Mouse (Mus musculus): ENCODE measurements around the gene Cacna1s. TPM values are rescaled to one million over a fixed set of nuclear protein-coding genes. Genes with fewer than 3 reads are reported as not detected.

Cacna1s gene
- total and polyA plus RNA-seq, 2 experiments from 2014 or later, result 0.49 TPM; not detected in 1

DNA sequence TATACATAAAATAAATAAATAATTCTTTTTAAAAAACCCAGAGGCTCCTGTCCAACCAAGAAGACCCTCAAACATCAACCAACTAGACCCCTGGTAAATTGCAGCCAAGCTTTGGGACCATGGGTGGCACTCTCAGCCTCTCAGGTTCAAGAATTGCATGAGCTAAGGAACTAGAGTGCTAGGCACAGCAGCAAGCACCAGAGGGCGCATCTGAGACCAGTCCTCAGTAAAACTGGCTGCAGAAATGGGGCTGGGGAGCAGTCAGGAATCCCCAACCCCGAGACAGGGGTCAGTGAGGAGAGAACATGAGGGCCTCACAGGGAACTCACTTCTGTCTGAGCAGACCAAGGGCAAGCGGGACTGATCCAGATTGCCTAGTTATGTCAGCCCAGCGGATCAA, 6.8 kb upstream of the Cacna1s start:
- H3K9me3 ChIP-seq (replicated peaks; ENCODE audit: control insufficient read depth, low read length), result no peaks in the 10 kb centered on the region
- DNase-seq (ENCODE audit: low spot score), result peak; percentile 32
- H3K27ac ChIP-seq (ENCODE audit: low read depth), result no peak overlapping the region
- no peak overlapping the region for H3K4me3 ChIP-seq (ENCODE audit: low read depth, low read length)
- no peaks in the 10 kb centered on the region for H3K4me1 ChIP-seq (ENCODE audit: control insufficient read depth, insufficient read depth)
- no peaks in the 10 kb centered on the region for H3K36me3 ChIP-seq (replicated peaks; ENCODE audit: control insufficient read depth, insufficient read depth, low read length)
- no peak overlapping the region for H3K4me2 ChIP-seq (ENCODE audit: low read depth, low read length)
- no peak for TF ChIP-seq EP300 (IDR thresholded peaks at IDR 0.05; ENCODE audit: low read depth)
- peak; percentile 64 for TF ChIP-seq CTCF (IDR thresholded peaks at IDR 0.05; ENCODE audit: low read depth)
- peaks cover 48% of the 10 kb centered on the region for H3K27me3 ChIP-seq (ENCODE audit: control insufficient read depth, insufficient read depth, low read length)
- no peak overlapping the region for H3K9ac ChIP-seq (replicated peaks; ENCODE audit: low read depth, low read length)
- no peak for ATAC-seq (ENCODE audit: insufficient read depth, low read depth)
- WGBS, result 16% methylated on average over 4 of the region's 4 CpGs

DNA sequence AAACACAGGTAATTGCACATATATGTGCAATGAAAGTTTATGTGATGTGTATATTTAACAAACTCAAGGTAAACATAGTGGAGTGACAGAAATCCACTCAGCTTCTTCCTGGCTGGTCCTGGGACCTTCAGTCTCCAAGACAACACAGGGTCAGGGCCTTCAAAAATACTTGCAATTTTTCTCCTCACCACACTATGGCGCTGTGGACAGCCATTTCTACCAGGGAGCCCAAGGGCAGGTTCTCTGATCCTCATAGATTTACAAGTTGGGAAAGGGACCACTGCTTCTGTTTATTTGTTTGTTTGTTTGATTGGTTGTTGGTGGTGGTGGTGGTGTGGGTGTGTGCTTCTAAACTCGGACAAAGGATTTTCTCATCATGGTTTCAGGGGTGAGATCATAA, 5.1 kb upstream of the Cacna1s start:
- no peaks in the 10 kb centered on the region for H3K4me1 ChIP-seq (ENCODE audit: control insufficient read depth, insufficient read depth)
- H3K9me3 ChIP-seq (replicated peaks; ENCODE audit: control insufficient read depth, low read length), result no peaks in the 10 kb centered on the region
- no peak overlapping the region for H3K4me3 ChIP-seq (ENCODE audit: low read depth, low read length)
- H3K9ac ChIP-seq (replicated peaks; ENCODE audit: low read depth, low read length), result no peak overlapping the region
- peaks cover 54% of the 10 kb centered on the region for H3K27me3 ChIP-seq (ENCODE audit: control insufficient read depth, insufficient read depth, low read length)
- H3K36me3 ChIP-seq (replicated peaks; ENCODE audit: control insufficient read depth, insufficient read depth, low read length), result no peaks in the 10 kb centered on the region
- TF ChIP-seq EP300 (IDR thresholded peaks at IDR 0.05; ENCODE audit: low read depth) (no peak), CTCF (IDR thresholded peaks at IDR 0.05; ENCODE audit: low read depth) (peak; percentile 54)
- no peak overlapping the region for H3K4me2 ChIP-seq (ENCODE audit: low read depth, low read length)
- ATAC-seq (ENCODE audit: insufficient read depth, low read depth) (no peak), DNase-seq (ENCODE audit: low spot score) (no peak)
- H3K27ac ChIP-seq (ENCODE audit: low read depth), result no peak overlapping the region
- 14% methylated on average over 2 of the region's 2 CpGs for WGBS

DNA sequence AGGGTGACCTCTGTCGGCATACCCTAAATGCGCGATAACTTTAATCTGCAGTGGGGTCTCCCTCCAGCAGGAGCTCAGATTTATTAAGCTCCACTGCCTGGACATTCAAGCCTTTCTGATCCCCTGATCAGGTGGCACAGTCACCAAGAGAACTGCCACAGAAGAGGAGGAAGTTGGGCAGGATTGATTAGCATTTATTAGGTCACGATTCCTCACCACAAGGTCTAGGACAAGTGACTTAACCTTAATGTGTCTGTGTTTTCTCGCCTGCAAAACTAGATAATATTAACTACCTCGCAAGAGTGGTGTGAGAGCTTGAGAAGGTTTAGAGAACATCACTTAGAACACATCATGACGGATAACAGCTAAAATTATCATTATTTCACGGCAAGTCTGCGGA, 4.7 kb upstream of the Cacna1s start:
- peaks cover 56% of the 10 kb centered on the region for H3K27me3 ChIP-seq (ENCODE audit: control insufficient read depth, insufficient read depth, low read length)
- TF ChIP-seq EP300 (IDR thresholded peaks at IDR 0.05; ENCODE audit: low read depth) (no peak), CTCF (IDR thresholded peaks at IDR 0.05; ENCODE audit: low read depth) (no peak)
- WGBS, result 69% methylated on average over 9 of the region's 9 CpGs

DNA sequence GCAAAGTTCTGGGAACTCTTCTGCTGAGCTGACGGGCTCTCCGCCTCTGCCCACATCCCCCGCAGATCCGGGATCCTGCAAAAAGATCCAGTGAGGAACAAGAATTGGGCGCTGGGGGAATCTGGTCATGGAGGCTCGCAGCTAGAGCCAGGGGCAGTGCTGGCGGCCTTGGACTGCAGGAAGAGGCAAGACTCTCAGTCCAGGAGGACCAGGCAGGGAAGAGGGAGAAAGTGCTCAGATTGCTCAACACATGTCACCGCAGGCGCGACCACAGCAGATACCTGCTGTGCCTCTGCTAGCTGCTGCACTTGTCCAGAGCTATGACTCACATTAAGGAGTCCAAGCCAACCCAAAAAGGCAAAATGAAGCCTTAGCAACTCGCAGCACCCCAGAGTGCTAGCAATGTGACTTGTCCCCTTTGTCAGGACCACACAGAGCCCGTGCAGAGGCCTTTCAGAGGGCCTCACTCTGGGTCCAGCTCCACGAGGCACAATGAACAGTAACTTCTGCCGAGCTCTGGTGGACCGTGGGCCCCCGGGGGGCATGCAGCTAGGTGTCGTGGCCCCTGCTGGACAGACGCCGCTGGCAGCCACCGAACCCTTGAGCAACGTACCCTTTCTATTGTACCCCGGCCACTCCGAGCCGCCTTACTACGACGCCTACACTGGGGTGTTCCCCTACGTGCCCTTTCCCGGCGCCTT, 2.1 kb upstream of the Cacna1s start, which contains the start of gene Ascl5:
Gene Ascl5, plus strand, starts transcription at position 493 of the 701 bp plus-strand sequence.
- Histone ChIP-seq H3K4me2 (ENCODE audit: low read depth, low read length) (peak within 1 kb of the TSS; percentile 29), H3K4me3 (ENCODE audit: low read depth, low read length) (peak within 1 kb of the TSS; percentile 25)
- TF ChIP-seq CTCF (IDR thresholded peaks at IDR 0.05; ENCODE audit: low read depth), result no peak
- TF ChIP-seq EP300 (IDR thresholded peaks at IDR 0.05; ENCODE audit: low read depth), result no peak

More for the DNA sequence above, 4.7 kb upstream of the Cacna1s start:
- no peak overlapping the region for H3K4me2 ChIP-seq (ENCODE audit: low read depth, low read length)
- no peaks in the 10 kb centered on the region for H3K36me3 ChIP-seq (replicated peaks; ENCODE audit: control insufficient read depth, insufficient read depth, low read length)
- H3K4me1 ChIP-seq (ENCODE audit: control insufficient read depth, insufficient read depth), result no peaks in the 10 kb centered on the region
- DNase-seq (ENCODE audit: low spot score) (no peak), ATAC-seq (ENCODE audit: insufficient read depth, low read depth) (no peak)
- no peak overlapping the region for H3K27ac ChIP-seq (ENCODE audit: low read depth)
- H3K9me3 ChIP-seq (replicated peaks; ENCODE audit: control insufficient read depth, low read length), result no peaks in the 10 kb centered on the region
- H3K9ac ChIP-seq (replicated peaks; ENCODE audit: low read depth, low read length), result no peak overlapping the region
- no peak overlapping the region for H3K4me3 ChIP-seq (ENCODE audit: low read depth, low read length)

DNA sequence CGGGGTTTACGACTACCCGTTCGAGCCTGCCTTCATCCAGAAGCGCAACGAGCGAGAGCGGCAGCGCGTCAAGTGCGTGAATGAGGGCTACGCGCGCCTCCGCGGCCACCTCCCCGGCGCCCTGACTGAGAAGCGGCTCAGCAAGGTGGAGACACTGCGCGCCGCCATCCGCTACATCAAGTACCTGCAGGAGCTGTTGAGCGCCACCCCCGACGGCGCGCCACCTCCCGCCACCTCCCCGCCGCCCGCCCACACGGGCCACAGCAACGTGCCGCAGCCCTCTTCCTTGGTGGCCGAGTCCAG, 1.6 kb upstream of the Cacna1s start:
- Histone ChIP-seq H3K4me2 (ENCODE audit: low read depth, low read length) (peak overlapping the region; percentile 29), H3K4me1 (ENCODE audit: control insufficient read depth, insufficient read depth) (no peaks in the 10 kb centered on the region), H3K27me3 (ENCODE audit: control insufficient read depth, insufficient read depth, low read length) (peaks cover 58% of the 10 kb centered on the region), H3K4me3 (ENCODE audit: low read depth, low read length) (peak overlapping the region; percentile 25), H3K9me3 (replicated peaks; ENCODE audit: control insufficient read depth, low read length) (no peaks in the 10 kb centered on the region), H3K9ac (replicated peaks; ENCODE audit: low read depth, low read length) (no peak overlapping the region), H3K36me3 (replicated peaks; ENCODE audit: control insufficient read depth, insufficient read depth, low read length) (no peaks in the 10 kb centered on the region), H3K27ac (ENCODE audit: low read depth) (no peak overlapping the region)
- WGBS, result 2% methylated on average over 31 of the region's 36 CpGs
- DNase-seq (ENCODE audit: low spot score) (no peak), ATAC-seq (ENCODE audit: insufficient read depth, low read depth) (0 out of 2 replicates have a peak, but pooled peaks have one; percentile 28)
- TF ChIP-seq CTCF (IDR thresholded peaks at IDR 0.05; ENCODE audit: low read depth) (no peak), EP300 (IDR thresholded peaks at IDR 0.05; ENCODE audit: low read depth) (no peak)

More for the DNA sequence above, 2.1 kb upstream of the Cacna1s start, which contains the start of gene Ascl5:
- no peaks in the 10 kb centered on the region for H3K9me3 ChIP-seq (replicated peaks; ENCODE audit: control insufficient read depth, low read length)
- 19% methylated on average over 29 of the region's 29 CpGs for WGBS
- no peak within 1 kb of the TSS for H3K9ac ChIP-seq (replicated peaks; ENCODE audit: low read depth, low read length)
- H3K27ac ChIP-seq (ENCODE audit: low read depth), result no peak within 1 kb of the TSS
- peaks cover 59% of the 10 kb centered on the region for H3K27me3 ChIP-seq (ENCODE audit: control insufficient read depth, insufficient read depth, low read length)
- H3K4me1 ChIP-seq (ENCODE audit: control insufficient read depth, insufficient read depth), result no peaks in the 10 kb centered on the region
- ATAC-seq (ENCODE audit: insufficient read depth, low read depth) (no peak), DNase-seq (ENCODE audit: low spot score) (no peak)
- no peaks in the 10 kb centered on the region for H3K36me3 ChIP-seq (replicated peaks; ENCODE audit: control insufficient read depth, insufficient read depth, low read length)

DNA sequence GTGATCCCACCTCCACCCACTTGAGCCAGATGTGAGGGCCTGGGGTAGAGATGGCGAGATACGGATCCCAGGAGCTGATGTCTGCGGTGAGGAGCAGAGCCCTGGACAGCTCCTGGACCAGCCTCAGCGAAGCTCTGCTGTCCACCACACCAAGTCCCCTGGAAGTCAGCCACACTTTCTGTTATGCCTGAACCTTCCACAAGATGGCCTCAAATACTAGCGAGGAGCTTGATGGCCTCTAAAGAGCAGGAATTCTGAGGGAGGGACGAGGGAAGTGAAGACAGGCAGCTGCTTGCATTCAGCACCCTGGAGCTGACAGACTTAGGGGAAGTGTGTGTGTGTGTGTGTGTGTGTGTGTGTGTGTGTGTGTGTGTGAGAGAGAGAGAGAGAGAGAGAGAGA, 1.1 kb upstream of the Cacna1s start:
- Histone ChIP-seq H3K9me3 (replicated peaks; ENCODE audit: control insufficient read depth, low read length) (no peaks in the 10 kb centered on the region), H3K27ac (ENCODE audit: low read depth) (no peak overlapping the region), H3K4me3 (ENCODE audit: low read depth, low read length) (peak overlapping the region; percentile 25; the same call in 1 of the 2 replicates), H3K27me3 (ENCODE audit: control insufficient read depth, insufficient read depth, low read length) (peaks cover 57% of the 10 kb centered on the region), H3K9ac (replicated peaks; ENCODE audit: low read depth, low read length) (no peak overlapping the region), H3K36me3 (replicated peaks; ENCODE audit: control insufficient read depth, insufficient read depth, low read length) (no peaks in the 10 kb centered on the region), H3K4me1 (ENCODE audit: control insufficient read depth, insufficient read depth) (no peaks in the 10 kb centered on the region), H3K4me2 (ENCODE audit: low read depth, low read length) (peak overlapping the region; percentile 29; the same call in 1 of the 2 replicates)
- TF ChIP-seq CTCF (IDR thresholded peaks at IDR 0.05; ENCODE audit: low read depth), result peak; percentile 92
- TF ChIP-seq EP300 (IDR thresholded peaks at IDR 0.05; ENCODE audit: low read depth), result no peak
- 0% methylated on average over 6 of the region's 6 CpGs for WGBS
- DNase-seq (ENCODE audit: low spot score) (peak; percentile 92), ATAC-seq (ENCODE audit: insufficient read depth, low read depth) (peak; percentile 80)
